Mouse (Mus musculus) limb, embryonic 13.5 days (tissue): ENCODE results near the gene Pacs2. TPM values are rescaled to one million over a fixed set of nuclear protein-coding genes. Genes with fewer than 3 reads are reported as not detected.

ENCODE experiments used
- ATAC-seq: fragments of 200-750 bp; cut with Nextera tagmentation; 2 replicates; pipeline ENCODE4 v1.8.0; 2017; ENCODE audit warnings: low read depth, moderate number of reproducible peaks, moderate TSS enrichment; ENCODE audit not compliant: low FRiP score
- H3K27ac ChIP-seq: fragments of 300-500 bp; sonication (generic); 2 replicates; pipeline ENCODE4 v1.5.1; 2015; ENCODE audit warnings: inconsistent platforms, mild to moderate bottlenecking, moderate library complexity
- H3K27me3 ChIP-seq: fragments of 300-500 bp; sonication (generic); 2 replicates; pipeline ENCODE4 v1.6.1; 2015; ENCODE audit warnings: mild to moderate bottlenecking, inconsistent platforms
- H3K36me3 ChIP-seq: fragments of 300-500 bp; sonication (generic); 2 replicates; pipeline ENCODE4 v1.6.1; 2015; ENCODE audit warnings: inconsistent platforms, mild to moderate bottlenecking, moderate library complexity
- H3K4me1 ChIP-seq: fragments of 300-500 bp; sonication (generic); 2 replicates; pipeline ENCODE4 v1.6.1; 2015; ENCODE audit warnings: inconsistent platforms
- H3K4me2 ChIP-seq: fragments of 300-500 bp; sonication (generic); replicated peaks from 2 replicates; pipeline ENCODE4 v1.6.1; 2015; ENCODE audit warnings: inconsistent platforms, mild to moderate bottlenecking, moderate library complexity
- H3K4me3 ChIP-seq: fragments of 300-500 bp; sonication (generic); 2 replicates; pipeline ENCODE4 v1.5.1; 2015; ENCODE audit warnings: moderate library complexity, mild to moderate bottlenecking, inconsistent platforms
- H3K9ac ChIP-seq: fragments of 300-500 bp; sonication (generic); 2 replicates; pipeline ENCODE4 v1.6.1; 2015; ENCODE audit warnings: mild to moderate bottlenecking, inconsistent platforms
- H3K9me3 ChIP-seq: fragments of 300-500 bp; sonication (generic); 2 replicates; pipeline ENCODE4 v1.6.1; 2016; ENCODE audit warnings: inconsistent platforms
- WGBS: fragments of 180-500 bp; shearing (Covaris S2); methylation state at CpG from one replicate; pipeline ENCODE4 v1.1.7; 2015; 5-methylcytosine and 5-hydroxymethylcytosine counted together
- polyA plus RNA-seq: library from polyadenylated mRNA; unstranded; fragments of >200 nt; fragmentation: Nextera tagmentation; extraction: Ambion mirVana; gene quantifications from 2 replicates; pipeline ENCODE4 v1.2.1, GENCODE M21; 2015

Gene Pacs2
- polyA plus RNA-seq, 1 experiment from 2014 or later: 16.7 TPM

DNA sequence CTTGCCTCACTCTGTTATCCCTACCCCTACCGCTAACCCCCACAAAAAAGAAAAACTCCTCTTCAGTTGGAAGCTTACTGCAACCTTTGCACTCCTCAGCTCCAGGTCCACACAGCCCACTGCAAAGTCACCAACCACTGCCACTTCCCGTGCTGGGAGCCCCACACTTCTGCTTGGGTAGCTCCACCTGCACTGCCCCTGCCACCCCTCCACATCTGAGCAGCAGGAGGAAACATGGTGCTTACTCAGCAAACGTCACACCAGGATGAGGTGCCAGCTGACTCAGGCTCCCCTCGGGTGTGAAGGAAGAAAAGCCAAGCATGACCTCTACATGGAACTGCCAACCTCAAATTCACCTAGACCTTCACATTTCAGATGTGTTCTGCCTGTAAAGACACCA lies 20.2 kb upstream of the Pacs2 start:
- Histone ChIP-seq H3K4me2 (no peak overlapping the region), H3K4me3 (no peak overlapping the region), H3K27ac (no peak overlapping the region), H3K4me1 (peaks cover 13% of the 10 kb centered on the region), H3K9me3 (no peaks in the 10 kb centered on the region), H3K36me3 (peaks cover 47% of the 10 kb centered on the region), H3K27me3 (no peaks in the 10 kb centered on the region), H3K9ac (no peak overlapping the region)
- no peak for ATAC-seq
- WGBS: 68% methylated on average over 4 of the region's 4 CpGs

DNA sequence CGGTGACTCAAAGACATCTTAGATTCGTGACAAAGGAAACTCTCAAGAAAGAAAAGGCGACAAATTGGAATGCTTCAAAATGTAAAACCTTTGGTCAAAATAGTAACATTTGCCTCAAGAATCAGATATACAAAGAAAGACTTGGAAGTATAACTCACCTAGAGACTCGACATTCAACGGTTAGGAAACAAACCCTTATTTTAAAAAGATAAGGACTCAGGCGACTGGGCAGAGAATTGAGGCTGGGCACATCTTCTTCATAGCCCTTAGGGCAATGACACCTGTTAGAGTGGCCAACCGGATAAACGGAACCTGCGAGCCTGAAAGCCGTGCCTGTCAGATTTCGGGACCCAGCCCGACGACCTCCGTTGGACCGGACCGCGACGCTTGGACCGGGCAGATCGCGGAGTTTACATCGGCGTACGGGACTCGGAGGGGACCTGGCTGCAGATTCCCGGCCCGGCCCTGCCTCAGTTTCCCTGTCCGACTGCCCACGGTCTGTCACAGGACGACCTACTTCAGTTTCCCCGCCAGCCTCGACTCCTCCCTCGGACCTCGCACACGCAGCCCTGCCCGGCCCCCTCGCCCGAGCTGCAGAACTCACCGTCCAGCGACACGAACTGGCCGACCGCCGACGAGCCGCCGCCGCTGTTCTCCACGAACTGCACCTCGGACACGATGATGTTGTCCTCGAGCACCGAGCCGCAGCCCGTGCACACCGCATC lies 14.6 kb upstream of the Pacs2 start:
- H3K4me1 ChIP-seq: peaks cover 27% of the 10 kb centered on the region
- WGBS: under 1% methylated on average over 56 of the region's 56 CpGs
- H3K9ac ChIP-seq: peak overlapping the region; percentile 97
- peak overlapping the region; percentile 92 for H3K27ac ChIP-seq
- peak overlapping the region; percentile 86 for H3K4me2 ChIP-seq
- H3K9me3 ChIP-seq: no peaks in the 10 kb centered on the region
- H3K27me3 ChIP-seq: no peaks in the 10 kb centered on the region
- ATAC-seq: no peak
- H3K36me3 ChIP-seq: peaks cover 18% of the 10 kb centered on the region
- peak overlapping the region; percentile 84 for H3K4me3 ChIP-seq

DNA sequence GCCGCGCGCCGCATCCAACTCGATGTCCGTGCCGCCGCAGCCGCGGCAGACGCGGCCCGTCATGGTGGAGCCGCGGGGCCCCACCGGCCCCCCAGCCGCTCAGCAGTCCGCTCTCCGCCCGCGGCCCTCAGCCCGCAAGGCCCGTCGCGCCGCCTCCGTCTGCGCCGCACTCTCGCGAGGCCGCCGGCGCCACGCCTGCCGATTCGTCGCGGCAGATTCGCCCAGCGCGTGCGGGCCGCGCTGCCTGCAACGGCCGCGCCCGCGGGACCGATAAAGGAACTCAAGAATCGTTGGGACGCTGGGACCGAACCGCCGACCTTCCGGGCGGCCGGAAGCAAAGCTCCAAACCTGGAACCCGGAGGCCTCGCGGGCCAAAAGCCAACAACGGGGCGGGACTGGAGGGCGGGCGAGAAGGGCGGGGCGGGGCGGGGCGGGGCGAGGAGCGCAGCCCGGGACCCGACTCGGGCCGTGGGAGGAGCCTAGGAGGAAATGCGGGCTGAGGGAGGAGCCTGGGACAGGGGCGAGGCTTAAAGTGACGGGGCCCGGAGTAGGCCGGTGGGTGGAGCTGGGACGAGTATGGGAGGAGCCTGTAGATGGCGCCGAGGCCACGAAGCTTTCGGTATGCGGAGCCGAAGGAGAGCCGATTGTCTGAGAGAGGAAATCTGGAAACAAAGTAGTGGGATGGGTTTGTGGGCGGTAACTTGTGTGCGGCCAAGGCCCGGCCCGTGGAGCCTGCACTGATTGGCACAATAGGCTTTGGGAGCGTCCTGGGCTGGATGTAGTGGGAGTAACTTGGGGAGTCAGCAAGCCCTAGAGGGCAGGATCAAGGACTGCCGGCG lies 13.8 kb upstream of the Pacs2 start, which contains the start of gene Brf1:
Gene Brf1, minus strand, starts transcription at position 411 of the 839 bp plus-strand sequence.
- ATAC-seq: peak; percentile 97
- under 1% methylated on average over 94 of the region's 96 CpGs for WGBS
- H3K36me3 ChIP-seq: peaks cover 14% of the 10 kb centered on the region
- peak within 1 kb of the TSS; percentile 86 for H3K4me2 ChIP-seq
- H3K9me3 ChIP-seq: no peaks in the 10 kb centered on the region
- peak within 1 kb of the TSS; percentile 97 for H3K9ac ChIP-seq
- H3K4me1 ChIP-seq: peaks cover 27% of the 10 kb centered on the region
- H3K27ac ChIP-seq: peak within 1 kb of the TSS; percentile 93
- no peaks in the 10 kb centered on the region for H3K27me3 ChIP-seq
- H3K4me3 ChIP-seq: peak within 1 kb of the TSS; percentile 84

DNA sequence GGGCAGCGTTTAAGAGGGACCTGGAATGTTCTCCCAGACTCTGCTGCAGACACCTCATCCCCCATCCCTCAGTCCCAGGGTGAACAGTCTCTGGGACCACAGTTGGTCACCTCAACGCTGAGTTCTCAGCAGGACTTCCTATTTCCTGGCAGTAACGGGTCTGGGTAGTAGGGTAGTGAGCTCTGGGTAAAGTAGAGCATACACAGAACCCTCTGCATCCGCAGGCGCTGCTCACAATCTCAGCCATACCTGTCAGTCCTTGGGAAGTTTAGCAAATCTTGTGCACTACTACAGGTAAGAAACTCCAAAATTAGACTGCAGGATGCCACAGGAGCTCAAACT lies 13.2 kb upstream of the Pacs2 start:
- H3K4me1 ChIP-seq: peaks cover 27% of the 10 kb centered on the region

DNA sequence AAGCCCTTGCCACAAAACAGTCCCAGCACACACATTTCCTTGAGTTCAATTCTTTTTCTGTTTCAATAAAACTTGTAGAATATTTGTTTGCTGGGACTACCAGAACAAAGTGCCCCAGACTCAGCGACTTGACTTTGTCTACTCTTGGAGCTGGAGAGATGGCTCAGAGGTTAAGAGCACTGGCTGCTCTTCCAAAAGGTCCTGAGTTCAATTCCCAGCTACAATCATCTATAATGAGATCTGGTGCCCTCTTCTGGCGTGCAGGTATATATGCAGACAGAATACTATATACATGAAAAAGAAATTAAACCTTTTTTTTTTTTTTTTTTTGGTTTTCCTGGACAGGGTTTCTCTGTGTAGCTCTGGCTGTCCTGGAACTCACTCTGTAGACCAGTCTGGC lies 11.6 kb upstream of the Pacs2 start:
- no peaks in the 10 kb centered on the region for H3K9me3 ChIP-seq
- no peak overlapping the region for H3K4me3 ChIP-seq
- WGBS: 40% methylated on average over 2 of the region's 2 CpGs
- ATAC-seq: no peak
- no peak overlapping the region for H3K4me2 ChIP-seq
- no peaks in the 10 kb centered on the region for H3K36me3 ChIP-seq
- H3K4me1 ChIP-seq: peaks cover 27% of the 10 kb centered on the region
- no peaks in the 10 kb centered on the region for H3K27me3 ChIP-seq
- H3K27ac ChIP-seq: no peak overlapping the region
- no peak overlapping the region for H3K9ac ChIP-seq

More for the DNA sequence above, 13.2 kb upstream of the Pacs2 start:
- H3K9me3 ChIP-seq: no peaks in the 10 kb centered on the region
- peak overlapping the region; percentile 72 for H3K9ac ChIP-seq
- 5% methylated on average over 5 of the region's 5 CpGs for WGBS
- H3K27ac ChIP-seq: peak overlapping the region; percentile 93
- peak overlapping the region; percentile 86 for H3K4me2 ChIP-seq
- peak overlapping the region; percentile 84 for H3K4me3 ChIP-seq
- no peak for ATAC-seq
- no peaks in the 10 kb centered on the region for H3K27me3 ChIP-seq
- H3K36me3 ChIP-seq: peaks cover 8% of the 10 kb centered on the region

DNA sequence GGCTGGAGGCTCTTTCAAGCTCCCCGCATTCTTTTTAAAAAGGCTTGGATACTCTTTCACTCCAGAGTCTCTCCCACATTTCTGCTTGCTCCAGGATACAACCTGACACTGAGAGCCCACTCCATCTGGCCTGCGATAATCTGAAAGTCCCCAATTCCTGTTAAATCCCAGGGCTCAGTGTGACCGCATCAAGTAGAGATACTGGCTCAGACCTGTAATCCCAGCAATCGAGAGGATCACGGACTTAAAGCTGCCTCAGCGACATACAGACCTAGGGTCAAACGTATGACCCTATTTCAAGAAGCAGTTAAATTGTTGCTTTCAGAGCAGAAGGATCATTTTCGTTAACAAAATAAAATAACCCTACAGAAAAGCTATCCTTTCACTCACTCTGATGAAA lies 10.3 kb upstream of the Pacs2 start:
- ATAC-seq: no peak
- no peak overlapping the region for H3K4me2 ChIP-seq
- H3K9me3 ChIP-seq: no peaks in the 10 kb centered on the region
- WGBS: 74% methylated on average over 8 of the region's 8 CpGs
- H3K9ac ChIP-seq: no peak overlapping the region
- H3K36me3 ChIP-seq: no peaks in the 10 kb centered on the region
- H3K27me3 ChIP-seq: no peaks in the 10 kb centered on the region
- H3K4me1 ChIP-seq: peaks cover 16% of the 10 kb centered on the region
- H3K27ac ChIP-seq: no peak overlapping the region
- no peak overlapping the region for H3K4me3 ChIP-seq

DNA sequence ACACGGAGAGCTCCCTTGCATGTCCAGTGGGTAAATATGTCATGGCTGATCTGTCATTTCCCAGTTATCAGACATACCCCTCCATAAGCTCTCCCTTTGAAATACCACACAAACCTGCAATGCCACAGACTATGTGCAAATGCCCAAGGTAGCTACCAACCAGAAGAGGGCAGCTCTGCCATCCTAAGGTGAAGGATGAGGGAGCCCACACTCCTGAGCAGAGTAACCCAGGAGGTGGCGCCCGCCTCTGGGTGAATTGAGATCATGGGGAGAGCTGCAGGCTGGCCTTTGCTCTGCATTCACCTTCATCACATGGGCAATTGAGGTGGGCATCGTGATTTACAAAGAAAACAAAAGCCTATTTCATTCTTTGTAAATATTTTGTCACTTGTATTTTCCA lies 9.3 kb upstream of the Pacs2 start:
- Histone ChIP-seq H3K27ac (no peak overlapping the region), H3K9me3 (no peaks in the 10 kb centered on the region), H3K4me3 (no peak overlapping the region), H3K9ac (no peak overlapping the region), H3K27me3 (no peaks in the 10 kb centered on the region), H3K4me1 (peaks cover 9% of the 10 kb centered on the region; the same call in 1 of the 2 replicates), H3K4me2 (no peak overlapping the region), H3K36me3 (no peaks in the 10 kb centered on the region)
- ATAC-seq: no peak
- WGBS: 27% methylated on average over 4 of the region's 4 CpGs

DNA sequence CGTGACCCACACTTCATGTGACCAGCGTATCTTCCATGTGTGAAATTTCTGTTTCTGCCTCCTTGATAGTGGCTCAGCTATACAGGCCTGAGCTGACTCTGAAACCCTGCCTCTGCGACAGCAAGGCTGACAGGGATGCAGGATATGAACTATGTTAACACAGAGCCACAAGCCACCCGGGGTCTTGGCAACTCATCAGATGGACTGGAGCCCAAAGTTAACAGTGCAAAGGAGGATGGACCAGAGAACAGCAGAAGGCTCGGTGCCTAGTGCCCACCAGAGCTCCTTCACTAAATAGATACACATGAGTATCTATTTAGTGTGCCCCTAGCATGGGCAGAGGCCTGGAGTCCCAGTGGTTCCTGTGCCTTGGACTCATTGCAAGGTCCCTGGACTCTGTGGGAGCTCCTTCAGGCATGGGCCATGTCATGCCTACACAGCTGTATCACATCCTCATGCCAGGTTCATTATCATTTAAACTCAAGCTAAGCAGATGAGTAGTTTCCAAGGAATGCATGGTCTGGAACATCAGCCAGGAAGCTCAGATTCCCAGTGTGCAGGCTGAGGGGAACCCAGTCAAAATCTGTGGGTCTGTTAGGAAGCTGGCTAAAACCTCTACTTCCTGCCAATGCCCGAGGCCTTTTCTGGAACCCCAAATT lies 2.5 kb upstream of the Pacs2 start:
- Histone ChIP-seq H3K9ac (no peak overlapping the region), H3K36me3 (no peaks in the 10 kb centered on the region), H3K27ac (no peak overlapping the region), H3K27me3 (no peaks in the 10 kb centered on the region), H3K4me2 (no peak overlapping the region), H3K4me1 (peaks cover 31% of the 10 kb centered on the region), H3K4me3 (no peak overlapping the region), H3K9me3 (no peaks in the 10 kb centered on the region)
- 89% methylated on average over 6 of the region's 6 CpGs for WGBS
- no peak for ATAC-seq

DNA sequence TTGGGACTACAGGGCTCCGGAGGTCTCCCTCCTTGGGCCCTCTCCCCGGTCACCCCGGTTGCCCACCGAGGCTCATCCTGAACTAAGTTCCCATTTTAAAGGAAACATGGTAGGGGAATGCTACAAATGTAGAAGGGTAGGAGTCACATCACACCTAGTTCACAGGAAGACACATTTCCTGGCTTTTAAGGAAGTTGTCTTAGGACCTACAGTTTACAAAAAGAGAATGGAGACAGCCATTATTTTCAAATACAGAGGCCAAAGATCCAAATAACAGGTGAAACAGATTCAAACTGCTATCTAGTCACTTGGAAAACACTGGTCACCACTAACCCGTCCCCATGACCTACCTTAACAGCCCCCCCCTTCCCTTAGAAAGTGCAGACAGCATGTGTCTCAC lies 1.9 kb upstream of the Pacs2 start:
- peaks cover 35% of the 10 kb centered on the region for H3K4me1 ChIP-seq
- peak overlapping the region; percentile 88 for H3K27ac ChIP-seq
- no peak overlapping the region for H3K4me3 ChIP-seq
- H3K9ac ChIP-seq: peak overlapping the region; percentile 80
- H3K36me3 ChIP-seq: no peaks in the 10 kb centered on the region
- H3K9me3 ChIP-seq: no peaks in the 10 kb centered on the region
- no peak for ATAC-seq
- WGBS: 93% methylated on average over 5 of the region's 5 CpGs
- H3K4me2 ChIP-seq: no peak overlapping the region
- no peaks in the 10 kb centered on the region for H3K27me3 ChIP-seq

DNA sequence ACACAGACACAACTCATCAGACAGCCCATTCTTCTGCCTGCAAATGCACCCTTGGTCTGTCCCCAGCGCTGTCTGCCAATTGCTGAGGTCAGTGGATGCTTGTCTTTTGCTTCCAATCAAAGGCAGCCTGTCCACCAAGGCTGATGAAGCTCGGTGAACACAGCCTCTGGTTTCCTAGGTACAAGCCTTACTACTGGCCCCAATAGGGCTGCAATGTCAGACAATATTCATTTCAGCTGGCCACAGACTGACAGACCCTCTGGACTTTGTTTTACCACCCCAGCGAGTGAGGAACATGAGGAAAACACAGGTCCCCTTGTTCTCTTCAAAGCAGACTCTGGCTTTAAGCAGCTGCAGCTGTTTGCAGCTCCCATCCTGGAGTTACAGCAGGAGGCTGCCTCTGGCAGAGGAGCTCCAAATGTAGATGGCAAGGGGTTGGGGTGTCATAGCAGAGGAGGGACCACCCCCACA lies 1.3 kb upstream of the Pacs2 start:
- WGBS: 56% methylated on average over 3 of the region's 3 CpGs
- Histone ChIP-seq H3K27me3 (no peaks in the 10 kb centered on the region), H3K4me2 (peak overlapping the region; percentile 66), H3K36me3 (no peaks in the 10 kb centered on the region), H3K4me3 (peak overlapping the region; percentile 95), H3K4me1 (peaks cover 37% of the 10 kb centered on the region), H3K27ac (peak overlapping the region; percentile 88), H3K9ac (peak overlapping the region; percentile 80), H3K9me3 (no peaks in the 10 kb centered on the region)
- ATAC-seq: no peak

DNA sequence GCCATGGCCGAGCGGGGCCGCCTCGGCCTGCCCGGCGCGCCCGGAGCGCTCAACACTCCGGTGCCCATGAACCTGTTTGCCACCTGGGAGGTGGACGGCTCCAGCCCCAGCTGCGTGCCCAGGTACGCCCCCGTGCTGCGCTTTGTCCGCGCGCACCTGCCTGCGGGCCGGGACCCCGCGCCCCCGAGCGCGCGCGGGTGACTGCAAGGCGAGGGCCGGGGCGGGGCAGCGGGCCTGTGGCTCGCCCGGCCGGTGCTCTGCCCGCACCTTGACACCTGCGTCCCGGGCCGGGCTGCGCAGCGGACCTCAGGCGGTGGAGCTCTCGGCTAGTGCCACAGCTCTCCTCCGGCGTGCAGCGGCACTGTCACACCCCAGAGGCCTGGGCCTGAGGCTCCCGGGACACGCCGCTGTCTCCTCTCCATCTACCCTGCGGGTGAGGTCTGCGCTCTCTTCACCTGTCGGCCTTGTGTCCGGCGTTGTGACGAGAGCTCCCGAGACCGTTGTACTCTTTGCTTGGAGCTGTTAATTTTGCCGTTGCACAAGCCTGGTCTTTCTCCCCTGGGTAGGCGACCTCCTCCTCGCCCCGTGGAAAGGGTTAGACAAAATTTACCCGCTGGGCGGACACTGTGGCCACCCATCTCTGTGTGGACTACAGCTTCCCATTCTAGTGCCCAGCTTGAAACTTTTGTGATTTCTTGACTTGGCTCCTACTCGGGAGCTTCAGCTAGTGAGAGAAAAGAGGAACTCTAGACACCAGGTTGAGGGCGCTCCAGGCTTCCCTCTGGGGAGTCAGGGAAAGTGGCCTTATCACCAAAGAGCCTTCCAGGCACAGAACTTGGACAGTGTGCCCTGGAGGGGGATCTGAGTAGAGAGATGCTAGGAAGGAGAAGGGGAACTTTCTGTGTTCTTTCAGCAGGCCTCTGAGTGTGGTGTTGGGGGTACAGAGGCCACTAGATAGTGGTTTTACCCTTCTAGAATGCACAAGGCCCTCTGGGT lies 551 bp downstream of the Pacs2 start:
- H3K4me1 ChIP-seq: peaks cover 37% of the 10 kb centered on the region
- peak overlapping the region; percentile 6; the same call in 1 of the 2 replicates for H3K27ac ChIP-seq
- H3K27me3 ChIP-seq: no peaks in the 10 kb centered on the region
- 1% methylated on average over 46 of the region's 64 CpGs for whole genome bisulfite sequencing
- peak overlapping the region; percentile 92 for H3K4me2 ChIP-seq
- H3K9ac ChIP-seq: peak overlapping the region; percentile 90
- ATAC-seq: peak; percentile 5
- no peaks in the 10 kb centered on the region for H3K36me3 ChIP-seq
- H3K9me3 ChIP-seq: no peaks in the 10 kb centered on the region
- peak overlapping the region; percentile 95 for H3K4me3 ChIP-seq
